Mouse (Mus musculus) CH12.LX (cell line): ENCODE results near the gene Cnih3.

ENCODE experiments used
- MAZ ChIP-seq: IDR thresholded peaks from 2 replicates; pipeline ENCODE4 v1.6.1; 2012; ENCODE audit warnings: low read depth, mild to moderate bottlenecking, inconsistent platforms, low read length, improper control_type of control experiment, moderate library complexity
- POLR2A ChIP-seq: IDR thresholded peaks from 2 replicates; pipeline ENCODE4 v1.6.1; 2011; ENCODE audit warnings: low read depth, mild to moderate bottlenecking, improper control_type of control experiment, low read length
- TBP ChIP-seq: conservative IDR thresholded peaks from 2 replicates; pipeline ENCODE4 v1.6.1; 2011; ENCODE audit warnings: low read depth, low read length, improper control_type of control experiment
- TCF12 ChIP-seq: IDR thresholded peaks from 2 replicates; pipeline ENCODE4 v1.6.1; 2014; ENCODE audit warnings: low read depth, mild to moderate bottlenecking, inconsistent platforms, low read length, improper control_type of control experiment

- TF ChIP-seq TCF12 = no peak
- no peak for TF ChIP-seq MAZ
- no peak for TF ChIP-seq TBP
- no peak for TF ChIP-seq POLR2A
These were observed 80.8 kb downstream of the Cnih3 start for GRCm38 (mm10) chr1:181433263-181433662.
